Mouse (Mus musculus) heart, embryonic 11.5 days (tissue): ENCODE measurements around the gene Myo3a. TPM values are rescaled to one million over a fixed set of nuclear protein-coding genes. Genes with fewer than 3 reads are reported as not detected.

Experiments
- ATAC-seq: fragments of 200-750 bp; cut with Nextera tagmentation; replicated peaks from 2 replicates; pipeline ENCODE4 v1.8.0; 2017; ENCODE audit warnings: moderate library complexity; ENCODE audit not compliant: insufficient number of reproducible peaks, low FRiP score, low TSS enrichment
- H3K27ac ChIP-seq: fragments of 300-500 bp; sonication (generic); 2 replicates; pipeline ENCODE4 v1.5.1; 2014; ENCODE audit warnings: mild to moderate bottlenecking, low read depth, low read length
- H3K27me3 ChIP-seq: fragments of 300-500 bp; sonication (generic); 2 replicates; pipeline ENCODE4 v1.6.1; 2014; ENCODE audit warnings: mild to moderate bottlenecking, low read length, mixed read lengths; ENCODE audit not compliant: control insufficient read depth, insufficient read depth
- H3K36me3 ChIP-seq: fragments of 300-500 bp; sonication (generic); 2 replicates; pipeline ENCODE4 v1.6.1; 2014; ENCODE audit warnings: mild to moderate bottlenecking, low read length, moderate library complexity, mixed read lengths; ENCODE audit not compliant: control insufficient read depth, insufficient read depth
- H3K4me1 ChIP-seq: fragments of 300-500 bp; sonication (generic); 2 replicates; pipeline ENCODE4 v1.6.1; 2014; ENCODE audit warnings: low read length; ENCODE audit not compliant: control insufficient read depth, insufficient read depth
- H3K4me2 ChIP-seq: fragments of 300-500 bp; sonication (generic); 2 replicates; pipeline ENCODE4 v1.6.1; 2014; ENCODE audit warnings: mild to moderate bottlenecking, moderate library complexity
- H3K4me3 ChIP-seq: fragments of 300-500 bp; sonication (generic); 2 replicates; pipeline ENCODE4 v1.5.1; 2014; ENCODE audit warnings: low read depth, low read length
- H3K9ac ChIP-seq: fragments of 300-500 bp; sonication (generic); 2 replicates; pipeline ENCODE4 v1.6.1; 2014; ENCODE audit warnings: mild to moderate bottlenecking, low read depth, low read length, moderate library complexity
- H3K9me3 ChIP-seq: fragments of 300-500 bp; sonication (generic); replicated peaks from 2 replicates; pipeline ENCODE4 v1.6.1; 2016; ENCODE audit warnings: low read length; ENCODE audit not compliant: control insufficient read depth
- WGBS: fragments of 180-500 bp; shearing (Covaris S2); extraction: QIAGEN DNeasy Blood & Tissue Kit; methylation state at CpG from one replicate; pipeline ENCODE4 v1.1.7; 2014; ENCODE audit not compliant: insufficient replicate concordance; 5-methylcytosine and 5-hydroxymethylcytosine counted together
- microRNA-seq: library from miRNA; unstranded; fragments of <30 nt; microRNA quantifications from one replicate; pipeline ENCODE4, GENCODE M21; 2016; ENCODE audit warnings: borderline number of aligned reads
- polyA plus RNA-seq: library from polyadenylated mRNA; unstranded; fragments of >200 nt; fragmentation: Nextera tagmentation; extraction: Ambion mirVana; gene quantifications from 2 replicates; pipeline ENCODE4 v1.2.1, GENCODE M21; 2014

The Myo3a gene
- polyA plus RNA-seq, 1 experiment from 2014 or later: not detected

DNA sequence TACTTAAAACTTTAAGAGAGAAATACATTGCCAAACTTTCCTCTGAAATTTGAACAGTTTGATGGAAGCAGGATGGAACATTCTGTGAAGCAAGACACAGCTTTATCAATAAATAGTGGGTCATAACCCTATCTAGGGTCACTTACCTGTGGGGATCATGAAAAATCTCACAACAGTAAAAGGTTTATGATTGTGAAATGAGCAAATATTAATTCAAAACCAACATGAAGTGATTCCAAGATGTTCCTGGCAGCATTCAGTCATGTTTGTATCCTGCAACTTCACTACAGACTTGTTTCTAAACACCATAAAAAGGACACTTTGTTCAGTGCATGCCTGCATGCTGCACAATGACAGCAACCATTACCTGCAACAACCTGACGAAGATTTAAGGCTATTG lies 436.4 kb downstream of the Myo3a start:
- no peaks in the 10 kb centered on the region for H3K4me1 ChIP-seq
- 62% methylated on average over 1 of the region's 1 CpGs for whole genome bisulfite sequencing
- H3K27me3 ChIP-seq: no peaks in the 10 kb centered on the region
- H3K27ac ChIP-seq: no peak overlapping the region
- H3K9me3 ChIP-seq: no peaks in the 10 kb centered on the region
- no peak overlapping the region for H3K4me2 ChIP-seq
- H3K9ac ChIP-seq: no peak overlapping the region
- no peak overlapping the region for H3K4me3 ChIP-seq
- no peak for ATAC-seq
- no peaks in the 10 kb centered on the region for H3K36me3 ChIP-seq

Small RNA genes within 50 kb of the gene (microRNA-seq; reads per million reads assigned to microRNA genes)
- not detected for gene Gm23636
- not detected for gene Mir3967
